Mouse (Mus musculus): ENCODE results near the gene Zfp600.
"Not testable (repeated sequence)": the region's sequence is repeated elsewhere in the genome, so short reads cannot be mapped to it uniquely, and the experiment has no call there.

The Zfp600 gene

GRCm38 (mm10) chr4:146156524-146156923, at the start of gene Zfp600:
TSS of gene Zfp600 (plus strand) at chr4:146156824.
- not testable (repeated sequence) for DNase-seq (ENCODE audit: low spot score)

- not testable (repeated sequence) for DNase-seq (ENCODE audit: low spot score)
Measured at GRCm38 (mm10) chr4:146162893-146163292, 6.3 kb downstream of the Zfp600 start.

DNA sequence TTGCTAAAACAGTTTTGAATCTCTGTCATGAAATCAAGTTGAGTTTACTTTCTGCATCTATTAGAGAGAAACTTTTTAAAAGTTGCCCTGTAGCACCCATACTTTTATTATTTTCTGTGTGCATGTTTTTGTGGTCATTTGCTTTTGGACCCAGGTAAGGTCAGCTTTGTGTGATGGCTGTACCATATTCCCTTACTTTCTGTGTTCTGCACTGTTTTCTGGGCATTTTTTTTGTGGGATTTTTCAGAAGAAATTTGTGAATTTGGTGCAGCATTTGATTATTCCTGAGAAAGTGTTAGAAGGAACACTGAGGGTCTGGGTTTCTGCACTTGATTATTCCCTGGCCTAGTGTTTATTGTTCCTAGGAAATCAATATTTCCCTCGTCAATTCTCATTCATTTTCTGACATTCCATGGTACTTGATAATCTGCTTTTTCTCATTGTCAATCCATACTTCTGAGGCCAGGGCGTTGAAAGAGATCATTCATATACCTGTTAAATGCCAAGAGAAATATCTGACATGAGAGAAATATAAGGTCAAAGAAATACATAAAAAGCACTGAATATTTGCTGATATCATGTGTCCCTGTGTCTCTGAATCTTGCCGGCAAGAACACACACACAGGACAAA, 10.7 kb downstream of the Zfp600 start:
- DNase-seq (ENCODE audit: low spot score): not testable (repeated sequence)

DNA sequence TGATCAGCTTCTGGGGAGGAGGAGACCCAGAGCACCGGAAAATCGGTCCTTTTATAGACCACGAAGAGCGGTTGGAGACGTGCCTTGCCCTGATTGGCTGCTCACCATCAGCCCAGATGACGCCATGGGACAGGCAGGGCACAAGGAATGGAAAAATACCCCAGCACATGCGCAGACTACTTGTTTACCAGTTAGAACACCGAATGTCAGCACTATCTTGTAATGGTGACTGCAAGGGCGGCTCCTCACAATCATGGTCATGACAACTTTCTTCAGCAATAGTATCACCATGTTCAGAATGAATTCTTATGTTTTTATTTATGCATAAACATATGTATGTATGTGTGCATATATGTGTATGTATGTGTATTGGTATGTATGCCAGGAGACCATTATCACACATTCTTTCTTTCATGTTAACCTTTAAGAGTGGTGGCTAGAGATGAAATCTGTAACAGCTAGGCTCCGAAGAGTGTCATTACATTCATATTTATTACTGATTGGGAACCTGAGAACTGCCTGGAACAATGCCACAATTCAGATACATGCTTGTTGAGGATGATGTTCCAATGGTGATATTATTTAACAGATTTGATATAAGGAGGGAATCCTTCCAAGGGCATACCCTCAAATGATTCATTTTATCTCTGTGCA, 11.4 kb downstream of the Zfp600 start:
- DNase-seq (ENCODE audit: low spot score): not testable (repeated sequence)

DNA sequence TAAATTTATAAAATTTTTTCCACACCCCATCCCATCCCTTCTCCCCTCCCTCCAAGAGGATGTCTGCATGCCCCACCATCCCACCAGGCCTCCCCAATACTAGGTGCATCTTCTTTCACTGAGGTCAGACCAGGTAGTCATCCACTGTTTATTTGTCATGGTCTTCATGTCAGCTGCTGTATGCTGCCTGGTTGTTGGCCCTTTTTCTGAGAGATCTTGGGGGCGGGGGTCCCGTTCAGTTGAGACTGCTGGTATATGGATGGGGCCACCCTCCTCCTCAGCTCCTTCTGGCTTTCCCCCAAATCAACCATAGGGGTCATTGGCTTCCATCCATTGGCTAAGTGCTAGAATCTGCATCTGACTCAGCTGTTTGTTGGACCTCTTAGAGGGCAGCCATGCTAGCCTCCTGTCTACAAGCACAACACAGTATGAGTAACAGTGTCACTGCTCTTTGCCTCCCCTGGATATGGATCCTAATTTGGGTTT, 12.1 kb downstream of the Zfp600 start:
- not testable (repeated sequence) for DNase-seq (ENCODE audit: low spot score)

- not testable (repeated sequence) for DNase-seq (ENCODE audit: low spot score)
Measured at GRCm38 (mm10) chr4:146173378-146174226, 17.0 kb downstream of the Zfp600 start.

GRCm38 (mm10) chr4:146204357-146204756, 47.7 kb downstream of the Zfp600 start:
- DNase-seq (ENCODE audit: low spot score): not testable (repeated sequence)

- DNase-seq (ENCODE audit: low spot score): not testable (repeated sequence)
Measured at GRCm38 (mm10) chr4:146239252-146240244, 82.9 kb downstream of the Zfp600 start.

GRCm38 (mm10) chr4:146242119-146242518, 85.5 kb downstream of the Zfp600 start:
- not testable (repeated sequence) for DNase-seq (ENCODE audit: low spot score)

Measured in layer of hippocampus, adult 9-10 months (tissue).